Mouse (Mus musculus) hindbrain, embryonic 16.5 days (tissue): ENCODE measurements around the gene Aste1. TPM values are rescaled to one million over a fixed set of nuclear protein-coding genes. Genes with fewer than 3 reads are reported as not detected.

Source experiments
- ATAC-seq: fragments of 200-750 bp; cut with Nextera tagmentation; 2 replicates; pipeline ENCODE4 v1.8.0; 2017; ENCODE audit warnings: moderate TSS enrichment, moderate library complexity
- H3K27ac ChIP-seq: fragments of 300-500 bp; sonication (generic); 2 replicates; pipeline ENCODE4 v1.5.1; 2014; ENCODE audit warnings: low read depth, mild to moderate bottlenecking, control low read depth, low read length, moderate library complexity
- H3K27me3 ChIP-seq: fragments of 300-500 bp; sonication (generic); replicated peaks from 2 replicates; pipeline ENCODE4 v1.6.1; 2014; ENCODE audit warnings: low read length; ENCODE audit not compliant: control insufficient read depth, insufficient read depth
- H3K36me3 ChIP-seq: fragments of 300-500 bp; sonication (generic); 2 replicates; pipeline ENCODE4 v1.6.1; 2014; ENCODE audit warnings: mild to moderate bottlenecking, low read length, moderate library complexity, mixed read lengths; ENCODE audit not compliant: control insufficient read depth, insufficient read depth
- H3K4me1 ChIP-seq: fragments of 300-500 bp; sonication (generic); 2 replicates; pipeline ENCODE4 v1.6.1; 2014; ENCODE audit warnings: low read depth, low read length; ENCODE audit not compliant: control insufficient read depth, insufficient read depth
- H3K4me2 ChIP-seq: fragments of 300-500 bp; sonication (generic); 2 replicates; pipeline ENCODE4 v1.6.1; 2014; ENCODE audit warnings: mild to moderate bottlenecking, low read length, control low read depth, moderate library complexity
- H3K4me3 ChIP-seq: fragments of 300-500 bp; sonication (generic); 2 replicates; pipeline ENCODE4 v1.5.1; 2014; ENCODE audit warnings: mild to moderate bottlenecking, low read length, control low read depth, moderate library complexity
- H3K9ac ChIP-seq: fragments of 300-500 bp; sonication (generic); 2 replicates; pipeline ENCODE4 v1.6.1; 2014; ENCODE audit warnings: low read depth, mild to moderate bottlenecking, control low read depth, low read length, moderate library complexity
- H3K9me3 ChIP-seq: fragments of 300-500 bp; sonication (generic); 2 replicates; pipeline ENCODE4 v1.6.1; 2014; ENCODE audit warnings: mild to moderate bottlenecking, low read length, moderate library complexity; ENCODE audit not compliant: control insufficient read depth
- WGBS: fragments of 180-500 bp; shearing (Covaris S2); extraction: QIAGEN DNeasy Blood & Tissue Kit; methylation state at CpG from one replicate; pipeline ENCODE4 v1.1.7; 2014; 5-methylcytosine and 5-hydroxymethylcytosine counted together
- polyA plus RNA-seq: library from polyadenylated mRNA; unstranded; fragments of >200 nt; fragmentation: Nextera tagmentation; extraction: Ambion mirVana; gene quantifications from 2 replicates; pipeline ENCODE4 v1.2.1, GENCODE M21; 2015

The Aste1 gene
- polyA plus RNA-seq, result 9.5 and 10.5 TPM in 2 replicates

DNA sequence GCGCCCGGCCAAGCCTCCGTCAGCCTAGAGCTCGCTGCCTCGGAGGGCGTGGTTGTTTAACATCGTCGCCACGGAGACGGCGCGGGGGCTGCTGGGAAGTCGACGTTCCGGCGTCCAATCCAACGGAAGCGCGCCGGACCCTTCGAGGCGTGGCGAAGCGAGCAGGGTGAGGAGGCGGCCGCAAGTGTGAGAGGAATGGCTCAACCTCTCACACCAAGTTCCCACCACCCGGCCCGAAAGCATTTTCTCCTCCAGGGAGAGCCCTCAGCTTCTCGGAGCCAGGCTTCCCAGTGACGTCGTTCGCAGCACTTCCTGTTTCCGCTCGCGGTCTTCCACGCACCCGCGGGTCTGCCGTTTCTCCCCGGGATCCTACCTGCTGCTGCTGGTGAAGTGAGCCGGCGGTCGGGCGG lies at the start of gene Aste1, which contains the start of gene Nek11:
Gene Aste1 (plus strand): TSS at position 175 of the 410 bp plus-strand sequence.
Gene Nek11 (minus strand): TSS at position 307 of the 410 bp plus-strand sequence.
- no peaks in the 10 kb centered on the region for H3K9me3 ChIP-seq
- H3K36me3 ChIP-seq, result peaks cover 3% of the 10 kb centered on the region; the same call in 1 of the 2 replicates
- H3K4me1 ChIP-seq, result peaks cover 12% of the 10 kb centered on the region
- peak; percentile 98 for ATAC-seq
- H3K27ac ChIP-seq, result peak within 1 kb of the TSS; percentile 86
- H3K4me2 ChIP-seq, result peak within 1 kb of the TSS; percentile 87
- H3K4me3 ChIP-seq, result peak within 1 kb of the TSS; percentile 79
- H3K9ac ChIP-seq, result peak within 1 kb of the TSS; percentile 78
- WGBS, result under 1% methylated on average over 41 of the region's 44 CpGs
- H3K27me3 ChIP-seq, result no peaks in the 10 kb centered on the region

DNA sequence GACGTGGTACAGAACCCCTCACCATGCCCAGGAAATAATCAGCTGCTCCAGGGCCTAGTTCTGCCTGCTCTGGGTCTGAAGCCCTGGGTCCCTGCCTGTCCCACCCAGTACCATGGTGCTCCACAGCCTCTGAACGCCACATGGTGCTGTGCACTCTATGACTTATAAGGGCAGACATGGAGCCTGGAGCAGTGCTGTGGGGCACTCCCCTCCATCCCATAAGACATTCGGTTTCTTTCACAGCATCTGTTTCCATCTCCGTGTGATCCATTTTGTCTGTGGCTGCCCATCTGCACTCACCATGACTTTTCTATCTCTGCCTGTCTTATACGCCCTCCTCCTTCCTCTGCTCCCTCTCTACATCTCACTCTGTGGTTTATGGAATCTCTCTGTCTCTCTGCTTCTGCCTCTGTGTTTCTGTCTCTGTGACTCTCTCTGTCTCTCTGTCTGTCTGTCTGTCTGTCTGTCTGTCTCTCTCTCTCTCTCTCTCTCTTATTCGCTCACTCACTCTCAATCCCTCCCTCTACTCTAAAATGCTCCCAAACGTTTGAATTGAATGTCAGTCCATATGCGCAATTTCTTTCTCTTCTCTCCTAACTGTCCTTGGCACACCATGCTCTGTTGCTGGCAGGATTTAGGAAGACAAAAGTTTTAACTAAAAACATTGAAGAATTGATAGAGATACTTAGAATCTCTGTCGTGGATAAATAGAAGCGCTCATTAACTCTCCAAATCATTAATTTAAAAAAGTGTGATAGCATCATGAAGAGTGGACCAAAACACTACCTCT lies 46.8 kb upstream of the Aste1 start:
- Histone ChIP-seq H3K9me3 (peaks cover 3% of the 10 kb centered on the region; the same call in 1 of the 2 replicates), H3K36me3 (no peaks in the 10 kb centered on the region), H3K27ac (no peak overlapping the region), H3K4me1 (peaks cover 3% of the 10 kb centered on the region; the same call in 1 of the 2 replicates), H3K4me3 (no peak overlapping the region), H3K9ac (no peak overlapping the region), H3K27me3 (no peaks in the 10 kb centered on the region), H3K4me2 (no peak overlapping the region)
- no peak for ATAC-seq
- 64% methylated on average over 10 of the region's 10 CpGs for WGBS

DNA sequence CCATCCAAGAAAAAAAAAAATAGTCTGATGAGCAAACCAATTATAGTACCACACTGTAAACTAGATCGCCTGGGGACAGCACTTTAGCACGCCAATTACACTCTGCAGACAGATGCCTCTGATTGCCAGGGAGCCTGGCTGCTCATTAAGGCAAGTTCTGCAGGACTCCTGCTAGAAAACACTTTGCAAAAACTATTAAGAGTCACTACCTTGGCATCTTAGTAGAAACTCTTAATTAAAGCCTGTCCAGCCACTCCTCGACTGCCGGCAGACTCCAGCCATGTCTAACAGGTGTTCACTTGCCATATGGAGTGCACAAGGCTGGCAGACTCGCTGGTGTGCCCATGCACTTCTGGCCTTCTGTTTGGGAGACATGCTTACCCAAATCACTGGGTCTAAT lies 46.2 kb upstream of the Aste1 start:
- H3K9ac ChIP-seq, result no peak overlapping the region
- no peaks in the 10 kb centered on the region for H3K36me3 ChIP-seq
- 39% methylated on average over 5 of the region's 5 CpGs for WGBS
- H3K27me3 ChIP-seq, result no peaks in the 10 kb centered on the region
- peak; percentile 86 for ATAC-seq
- H3K9me3 ChIP-seq, result no peaks in the 10 kb centered on the region
- no peak overlapping the region for H3K4me3 ChIP-seq
- no peak overlapping the region for H3K4me2 ChIP-seq
- H3K27ac ChIP-seq, result no peak overlapping the region
- peaks cover 3% of the 10 kb centered on the region; the same call in 1 of the 2 replicates for H3K4me1 ChIP-seq

GRCm38 (mm10) chr9:105362181-105362580 lies 33.0 kb upstream of the Aste1 start:
- Histone ChIP-seq H3K4me2 (no peak overlapping the region), H3K27ac (no peak overlapping the region), H3K9ac (no peak overlapping the region), H3K27me3 (no peaks in the 10 kb centered on the region), H3K36me3 (no peaks in the 10 kb centered on the region), H3K9me3 (no peaks in the 10 kb centered on the region), H3K4me3 (no peak overlapping the region), H3K4me1 (no peaks in the 10 kb centered on the region)
- 85% methylated on average over 2 of the region's 2 CpGs for WGBS
- no peak for ATAC-seq

- ATAC-seq, result peak; percentile 75
- no peak overlapping the region for H3K9ac ChIP-seq
- 63% methylated on average over 5 of the region's 5 CpGs for WGBS
Observed at GRCm38 (mm10) chr9:105363520-105364231, 31.5 kb upstream of the Aste1 start.

DNA sequence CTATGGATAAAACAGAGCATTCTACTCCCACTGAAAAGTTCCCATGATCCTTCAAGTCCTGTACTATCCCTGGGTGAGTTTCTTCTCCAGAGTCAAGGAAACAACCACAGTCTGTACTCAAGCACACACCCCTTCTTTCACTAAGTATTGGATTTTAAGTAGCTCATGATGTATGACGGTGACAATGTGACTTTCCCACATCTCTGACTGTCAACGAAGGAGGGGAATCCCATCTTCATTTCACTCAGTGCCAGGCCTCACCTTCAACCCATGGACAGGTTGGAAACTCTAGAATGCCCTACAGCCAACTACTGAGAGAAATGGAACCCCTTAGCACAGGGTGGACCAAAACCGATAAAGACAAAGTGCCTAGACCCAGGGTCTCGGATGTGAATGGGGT lies 29.0 kb upstream of the Aste1 start:
- H3K4me3 ChIP-seq, result no peak overlapping the region
- H3K9me3 ChIP-seq, result no peaks in the 10 kb centered on the region

More at GRCm38 (mm10) chr9:105363520-105364231, 31.5 kb upstream of the Aste1 start:
- H3K4me3 ChIP-seq, result no peak overlapping the region
- no peak overlapping the region for H3K27ac ChIP-seq
- no peak overlapping the region for H3K4me2 ChIP-seq
- no peaks in the 10 kb centered on the region for H3K27me3 ChIP-seq
- H3K36me3 ChIP-seq, result no peaks in the 10 kb centered on the region
- no peaks in the 10 kb centered on the region for H3K9me3 ChIP-seq
- H3K4me1 ChIP-seq, result no peaks in the 10 kb centered on the region

GRCm38 (mm10) chr9:105368605-105369004 lies 26.6 kb upstream of the Aste1 start:
- WGBS, result 83% methylated on average over 3 of the region's 3 CpGs
- ATAC-seq, result no peak
- H3K9ac ChIP-seq, result no peak overlapping the region

More for the DNA sequence above, 29.0 kb upstream of the Aste1 start:
- H3K4me1 ChIP-seq, result no peaks in the 10 kb centered on the region
- WGBS, result 92% methylated on average over 4 of the region's 4 CpGs
- no peak overlapping the region for H3K4me2 ChIP-seq
- H3K36me3 ChIP-seq, result no peaks in the 10 kb centered on the region
- H3K27me3 ChIP-seq, result no peaks in the 10 kb centered on the region
- ATAC-seq, result no peak
- H3K27ac ChIP-seq, result no peak overlapping the region
- no peak overlapping the region for H3K9ac ChIP-seq

GRCm38 (mm10) chr9:105374361-105374760 lies 20.8 kb upstream of the Aste1 start:
- no peaks in the 10 kb centered on the region for H3K4me1 ChIP-seq
- no peak overlapping the region for H3K4me2 ChIP-seq
- no peak overlapping the region for H3K4me3 ChIP-seq
- no peak overlapping the region for H3K9ac ChIP-seq
- no peaks in the 10 kb centered on the region for H3K36me3 ChIP-seq
- no peaks in the 10 kb centered on the region for H3K9me3 ChIP-seq
- 40% methylated on average over 5 of the region's 5 CpGs for WGBS
- 0 out of 2 replicates have a peak, but pooled peaks cover 2% of the 10 kb centered on the region for H3K27me3 ChIP-seq
- no peak overlapping the region for H3K27ac ChIP-seq
- no peak for ATAC-seq

More at GRCm38 (mm10) chr9:105368605-105369004, 26.6 kb upstream of the Aste1 start:
- H3K9me3 ChIP-seq, result no peaks in the 10 kb centered on the region
- 0 out of 2 replicates have a peak, but pooled peaks cover 2% of the 10 kb centered on the region for H3K27me3 ChIP-seq
- no peak overlapping the region for H3K27ac ChIP-seq
- H3K4me1 ChIP-seq, result no peaks in the 10 kb centered on the region
- H3K36me3 ChIP-seq, result no peaks in the 10 kb centered on the region
- H3K4me3 ChIP-seq, result no peak overlapping the region
- no peak overlapping the region for H3K4me2 ChIP-seq

- H3K27me3 ChIP-seq, result 0 out of 2 replicates have a peak, but pooled peaks cover 2% of the 10 kb centered on the region
- 60% methylated on average over 7 of the region's 7 CpGs for WGBS
Observed at GRCm38 (mm10) chr9:105376411-105376810, 18.8 kb upstream of the Aste1 start.

More at GRCm38 (mm10) chr9:105376411-105376810, 18.8 kb upstream of the Aste1 start:
- no peak overlapping the region for H3K27ac ChIP-seq
- no peak for ATAC-seq
- no peaks in the 10 kb centered on the region for H3K9me3 ChIP-seq
- no peak overlapping the region for H3K4me2 ChIP-seq
- H3K4me3 ChIP-seq, result no peak overlapping the region
- H3K9ac ChIP-seq, result no peak overlapping the region
- no peaks in the 10 kb centered on the region for H3K36me3 ChIP-seq
- peaks cover 4% of the 10 kb centered on the region; the same call in 1 of the 2 replicates for H3K4me1 ChIP-seq
